Mouse (Mus musculus): ENCODE data around the gene Srgap1.

GRCm38 (mm10) chr10:122081352-122081751 is 34.2 kb upstream of the Srgap1 start:
- TF ChIP-seq CTCF (IDR thresholded peaks at IDR 0.05; ENCODE audit: control insufficient read depth, insufficient read depth, low read length) (no peak), POLR2A (IDR thresholded peaks at IDR 0.05; ENCODE audit: borderline replicate concordance, control insufficient read depth, low read depth, low read length) (no peak)
